Mouse (Mus musculus) layer of hippocampus, adult 2 months (tissue): ENCODE data around the gene Fnip2. TPM values are rescaled to one million over a fixed set of nuclear protein-coding genes. Genes with fewer than 3 reads are reported as not detected.

Experiments
- DNase-seq, 2 experiments: peaks; one replicate each; pipeline ENCODE4 v3.0.0; 2022; ENCODE audit warnings: low spot score in 2 of 2
- H3K27ac ChIP-seq: fragments of 200-600 bp; 2 replicates; pipeline ENCODE4 v1.8.1; 2022
- H3K4me3 ChIP-seq: fragments of 200-600 bp; 2 replicates; pipeline ENCODE4 v1.8.1; 2022; ENCODE audit warnings: mild to moderate bottlenecking
- CTCF ChIP-seq: fragments of 200-600 bp; conservative IDR thresholded peaks from 2 replicates; pipeline ENCODE4 v1.8.1; 2022; ENCODE audit warnings: antibody characterized with exemption, mild to moderate bottlenecking, moderate library complexity
- long read RNA-seq, 2 experiments: library from polyadenylated mRNA; stranded (forward); transcript quantifications; one replicate each; pipeline ENCODE4 v2.0.0; 2021; ENCODE audit warnings: borderline mapping rate in 2 of 2
- total RNA-seq, 2 experiments: library from RNA; stranded (reverse); gene quantifications; 2 replicates each; pipeline ENCODE4 v1.2.3; 2021

Gene Fnip2
- 10 to 100 TPM; 22.2 to 26.9 TPM for total RNA-seq
- long read RNA-seq, experiment 1, partial matches to known transcripts: 1 of 9 reads
- long read RNA-seq, experiment 1, other reads (novel, unspliced or antisense): 7 of 9 reads
- long read RNA-seq, experiment 2, full-length matches to known transcripts: 5 of 5 reads
- long read RNA-seq, experiment 2, partial matches to known transcripts: 0 of 5 reads
- long read RNA-seq, experiment 2, other reads (novel, unspliced or antisense): 0 of 5 reads

DNA sequence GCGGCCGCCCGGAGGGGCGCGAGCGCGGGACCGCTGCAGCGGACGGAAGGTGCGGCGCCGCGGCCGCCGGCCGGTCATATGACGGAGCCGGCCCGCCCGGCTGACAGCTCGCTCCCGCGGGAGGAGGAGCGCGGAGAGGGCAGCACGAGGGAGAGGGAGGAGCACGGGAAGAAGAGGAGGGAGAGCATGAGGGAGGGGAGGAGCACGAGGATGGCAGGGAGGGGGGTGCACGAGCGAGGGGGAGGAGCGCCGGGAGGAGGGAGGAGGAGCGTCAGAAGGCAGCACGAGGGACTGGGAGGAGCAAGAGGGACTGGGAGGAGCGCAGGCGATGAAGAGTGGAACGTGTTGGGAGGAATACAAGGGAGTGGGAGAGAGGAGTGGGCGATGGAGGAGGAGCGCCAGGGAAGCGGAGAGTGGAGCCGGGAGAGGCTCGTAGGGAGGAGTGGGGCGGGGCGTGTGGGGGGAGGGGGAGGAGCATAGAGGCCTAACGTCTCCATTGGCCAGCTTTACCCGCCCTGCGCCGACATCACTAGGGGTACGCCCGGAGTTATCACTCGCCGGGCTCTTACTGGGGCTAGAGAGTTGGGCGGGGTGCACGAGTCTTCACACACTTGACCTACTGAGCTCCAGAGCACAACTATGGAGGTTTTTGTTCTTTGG lies at the start of gene Fnip2:
TSS of gene Fnip2 (minus strand) at position 94 of the 660 bp plus-strand sequence.
- peak; percentile 85 to 94 for DNase-seq

DNA sequence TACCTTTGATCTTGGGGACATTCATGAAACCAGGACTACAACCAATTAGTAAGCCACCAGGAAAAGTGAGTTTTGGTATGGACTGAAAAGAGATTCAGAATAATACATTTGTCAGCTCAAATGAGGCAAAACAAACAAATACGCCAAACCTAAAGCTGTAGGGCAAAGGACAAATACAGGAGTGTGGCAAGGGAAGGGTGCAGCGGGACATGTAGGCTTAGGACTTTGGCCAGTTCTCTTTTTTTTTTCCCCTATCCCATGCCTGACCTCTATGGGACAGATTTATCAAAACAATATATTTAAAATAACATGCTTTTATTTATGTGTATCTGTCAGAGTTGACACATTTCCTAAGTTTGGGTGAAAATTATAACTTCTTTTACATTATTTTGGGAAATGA lies 42.3 kb upstream of the Fnip2 start:
- no peak for TF ChIP-seq CTCF
- no peak overlapping the region for H3K27ac ChIP-seq
- H3K4me3 ChIP-seq: no peak overlapping the region
- DNase-seq: no peak

More for the DNA sequence above, at the start of gene Fnip2:
- no peak for TF ChIP-seq CTCF
- Histone ChIP-seq H3K4me3 (peak within 1 kb of the TSS; percentile 62), H3K27ac (peak within 1 kb of the TSS; percentile 85)

DNA sequence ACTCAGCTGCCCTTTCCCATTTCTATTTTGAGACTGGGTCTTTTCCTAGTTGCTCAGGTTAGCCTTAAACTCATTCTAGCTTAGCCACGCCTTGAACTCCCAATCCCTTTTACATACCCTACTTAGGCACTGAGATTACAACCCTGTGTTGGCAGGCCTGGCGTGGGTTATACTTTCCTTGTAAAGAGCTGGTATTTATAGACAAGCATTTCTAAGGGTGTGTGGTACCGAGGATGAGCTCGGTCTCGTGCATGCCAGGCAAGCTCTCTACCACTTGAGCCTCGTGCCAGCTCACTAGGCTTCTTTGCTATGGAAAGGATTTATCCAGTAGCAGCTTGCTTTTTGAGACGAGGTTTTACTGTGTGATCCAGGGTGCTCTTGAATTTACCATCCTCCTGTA lies 27.9 kb upstream of the Fnip2 start:
- no peak for DNase-seq
- H3K4me3 ChIP-seq: no peak overlapping the region
- TF ChIP-seq CTCF: no peak
- no peak overlapping the region for H3K27ac ChIP-seq

DNA sequence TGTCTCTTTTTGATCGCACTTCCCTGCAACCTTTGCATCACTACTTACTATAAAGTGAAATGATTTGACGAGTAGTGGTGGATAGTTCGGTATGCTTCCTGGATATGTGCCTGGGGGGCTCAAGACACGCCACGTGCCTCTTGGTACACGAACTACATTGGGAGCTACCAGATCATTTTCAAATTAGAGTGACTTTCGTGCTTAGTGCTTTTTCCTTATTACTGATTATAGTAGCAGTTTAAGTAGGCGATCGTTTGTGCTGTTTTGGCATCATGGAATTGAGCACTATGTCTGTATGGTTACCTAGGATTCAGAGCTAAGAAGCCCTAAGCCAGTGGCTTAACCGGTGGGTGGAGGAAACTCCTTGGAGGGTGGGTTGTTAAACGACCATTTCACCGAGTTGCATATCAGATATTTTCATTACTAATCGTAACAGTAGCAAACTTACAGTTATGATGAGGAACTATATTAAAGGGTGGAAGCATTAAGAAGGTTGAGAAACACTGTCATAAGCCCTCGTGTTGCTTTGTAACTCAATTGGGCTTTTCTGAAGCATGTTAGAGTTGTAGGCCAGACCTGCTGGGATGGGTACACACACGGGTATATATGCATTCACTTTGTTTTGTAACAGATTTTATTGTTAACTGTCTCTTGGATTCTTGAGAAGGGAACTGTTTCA lies 24.3 kb upstream of the Fnip2 start:
- Histone ChIP-seq H3K4me3 (peak overlapping the region; percentile 93), H3K27ac (peak overlapping the region; percentile 81)
- DNase-seq: no peak
- TF ChIP-seq CTCF: no peak

DNA sequence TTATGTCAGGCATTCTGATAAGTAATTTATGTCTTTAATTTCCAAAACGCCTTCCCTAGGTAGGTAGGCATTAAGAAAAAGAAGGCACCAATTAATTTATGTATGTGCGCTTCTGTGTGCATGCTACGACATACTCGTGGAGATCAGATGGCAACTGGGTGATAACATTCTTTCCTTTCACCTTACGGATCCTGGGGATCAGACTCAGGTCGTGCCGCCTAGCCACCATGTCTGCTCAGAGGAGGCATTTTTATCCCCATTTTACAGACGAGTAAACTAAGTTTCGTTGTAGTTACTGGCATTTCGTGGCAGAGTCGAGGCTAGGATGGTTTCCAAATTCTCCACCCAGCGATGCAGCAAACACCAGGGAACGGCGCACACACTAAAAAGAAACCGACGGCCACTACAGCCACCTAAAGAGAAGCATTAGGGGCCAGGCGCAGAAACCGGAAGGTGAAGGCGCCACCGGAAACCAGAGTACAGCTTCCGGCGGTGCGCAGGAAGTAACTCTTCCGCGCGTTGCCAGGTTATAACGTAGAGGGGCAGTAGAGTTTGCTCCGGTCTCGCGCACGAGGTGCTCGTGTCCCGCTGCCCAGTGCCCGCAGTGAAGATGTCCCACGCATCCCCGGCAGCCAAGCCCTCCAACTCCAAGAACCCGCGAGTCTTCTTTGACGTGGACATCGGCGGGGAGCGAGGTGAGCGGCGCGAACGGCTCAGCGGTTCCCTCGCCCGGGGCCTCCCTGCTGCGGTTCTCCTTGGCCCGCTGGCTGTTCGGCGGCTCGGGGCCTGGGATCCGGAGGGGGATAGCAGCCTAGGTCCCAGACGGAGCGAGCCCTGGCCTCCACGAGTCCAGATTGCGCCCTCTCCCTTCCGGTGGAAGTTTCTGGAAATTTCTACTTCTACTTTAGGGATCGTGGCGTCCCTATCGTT lies 23.5 kb upstream of the Fnip2 start, which contains the start of gene Ppid:
TSS of gene Ppid (plus strand) at position 480 of the 930 bp plus-strand sequence.
- peak within 1 kb of the TSS; percentile 93 for H3K4me3 ChIP-seq
- peak; percentile 76 to 77 for DNase-seq
- peak; percentile 47 for TF ChIP-seq CTCF
- H3K27ac ChIP-seq: peak within 1 kb of the TSS; percentile 81

DNA sequence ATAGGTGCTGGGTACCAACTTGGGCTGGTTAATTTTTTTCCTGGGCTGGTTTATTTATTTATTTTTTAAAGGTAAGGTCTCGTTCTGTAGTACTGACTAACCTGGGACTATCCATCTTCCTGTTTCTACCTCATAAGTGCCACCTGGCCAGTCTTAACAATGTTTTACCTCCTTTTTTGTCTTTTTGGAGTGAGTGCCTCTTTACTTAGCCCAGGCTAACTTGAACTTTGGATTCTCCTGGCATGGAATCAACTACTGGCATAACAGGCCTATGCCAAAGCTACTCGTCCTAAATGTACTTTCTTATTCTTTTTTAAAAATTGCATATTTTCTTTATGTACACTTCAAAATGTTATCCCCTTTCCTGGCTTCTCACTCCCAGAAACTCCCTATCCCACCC lies 22.1 kb upstream of the Fnip2 start:
- DNase-seq: no peak
- Histone ChIP-seq H3K4me3 (no peak overlapping the region), H3K27ac (no peak overlapping the region)
- TF ChIP-seq CTCF: no peak

DNA sequence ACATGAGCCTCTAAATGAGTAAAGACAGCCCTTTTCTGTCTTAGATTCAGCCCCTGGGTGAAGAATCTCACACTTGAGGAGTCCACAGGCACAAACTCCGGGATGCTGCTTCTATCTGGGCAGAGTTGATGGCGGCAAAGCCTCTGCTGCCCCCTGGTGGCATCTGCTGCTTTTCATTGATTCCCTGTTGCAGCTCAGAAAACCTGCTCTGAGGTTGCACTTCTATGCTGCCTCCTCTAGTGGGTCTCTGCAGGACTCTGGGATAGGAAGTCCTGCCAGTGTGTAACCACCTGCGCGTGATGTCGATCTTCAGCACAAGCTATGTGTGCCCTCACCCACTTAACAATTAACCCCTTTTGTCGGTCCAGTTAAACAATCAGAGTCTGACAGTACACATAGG lies 19.2 kb upstream of the Fnip2 start:
- peak; percentile 90 to 95 for DNase-seq
- Histone ChIP-seq H3K27ac (no peak overlapping the region), H3K4me3 (no peak overlapping the region)
- TF ChIP-seq CTCF: peak; percentile 99

DNA sequence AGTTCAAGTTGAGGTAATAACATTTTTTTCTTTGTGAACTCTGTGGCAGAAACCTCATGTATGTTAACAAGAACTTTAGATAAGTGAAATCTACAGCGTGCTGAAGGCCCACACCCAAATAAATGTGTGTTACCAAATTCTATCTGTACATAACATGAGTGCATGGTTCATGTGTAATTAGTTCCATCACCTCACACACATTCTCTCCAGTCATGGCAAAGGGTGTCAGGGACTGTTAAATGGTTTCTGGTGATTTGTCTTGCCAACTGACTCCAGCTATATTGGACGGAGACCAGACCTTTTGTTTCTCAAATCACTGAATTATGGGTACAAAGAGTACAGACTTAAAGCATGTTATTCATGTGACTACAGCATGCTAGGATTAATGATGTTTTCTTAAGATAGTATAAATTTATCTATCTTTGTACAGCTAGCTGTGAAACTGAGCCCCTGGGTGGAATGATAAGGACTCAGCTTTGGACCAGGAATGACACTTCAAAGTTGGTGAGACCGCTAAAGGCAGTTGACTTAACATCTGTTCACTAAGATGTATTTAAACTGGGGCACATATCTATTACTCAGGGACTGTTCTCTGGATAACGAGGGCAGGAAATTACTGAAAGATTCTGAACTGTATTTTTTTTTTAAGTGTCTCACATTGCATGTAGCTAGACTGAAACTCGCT lies 12.4 kb upstream of the Fnip2 start:
- DNase-seq: no peak
- no peak for TF ChIP-seq CTCF
- H3K27ac ChIP-seq: no peak overlapping the region
- H3K4me3 ChIP-seq: no peak overlapping the region

DNA sequence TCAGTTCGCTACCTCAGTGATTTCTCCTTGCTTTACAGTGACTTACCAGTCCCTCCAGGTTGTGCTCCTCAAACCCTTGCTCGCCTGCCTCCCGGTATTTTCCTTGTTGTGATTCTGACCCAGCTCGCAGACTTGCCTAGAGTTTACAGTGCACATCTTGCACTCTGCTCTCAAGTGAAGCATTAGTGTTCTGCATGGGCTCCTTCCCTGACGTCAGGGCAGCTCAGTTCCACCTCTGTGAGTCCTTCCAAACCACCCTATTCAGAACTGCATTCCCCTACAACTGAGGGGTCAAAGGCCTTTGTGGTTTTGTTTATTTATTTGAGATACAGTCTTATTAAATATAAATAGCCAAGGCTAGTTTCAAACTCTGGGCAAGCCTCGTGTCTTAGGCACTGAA lies 10.6 kb upstream of the Fnip2 start:
- no peak for TF ChIP-seq CTCF
- no peak for DNase-seq
- H3K4me3 ChIP-seq: no peak overlapping the region
- no peak overlapping the region for H3K27ac ChIP-seq

DNA sequence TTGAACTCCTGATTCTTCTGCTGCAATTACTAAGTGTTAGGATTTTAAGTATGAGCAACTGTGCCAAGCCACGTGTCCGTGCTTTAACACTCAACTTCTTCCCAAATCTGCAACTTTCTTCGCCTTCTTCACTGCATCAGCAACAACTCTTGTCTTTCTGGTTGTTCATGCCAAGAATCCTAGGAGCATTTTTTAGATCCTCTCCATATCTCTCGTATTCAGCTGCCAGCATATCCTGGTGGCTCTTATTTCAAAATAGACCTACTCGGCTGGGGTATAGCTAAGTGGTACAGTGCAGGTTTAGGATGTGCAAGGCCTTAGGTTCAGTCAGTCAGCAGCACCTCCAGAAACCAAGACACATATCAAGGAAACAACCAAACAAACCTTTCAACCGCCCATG lies 10.0 kb upstream of the Fnip2 start:
- no peak for DNase-seq
- H3K27ac ChIP-seq: no peak overlapping the region
- no peak for TF ChIP-seq CTCF
- H3K4me3 ChIP-seq: no peak overlapping the region

DNA sequence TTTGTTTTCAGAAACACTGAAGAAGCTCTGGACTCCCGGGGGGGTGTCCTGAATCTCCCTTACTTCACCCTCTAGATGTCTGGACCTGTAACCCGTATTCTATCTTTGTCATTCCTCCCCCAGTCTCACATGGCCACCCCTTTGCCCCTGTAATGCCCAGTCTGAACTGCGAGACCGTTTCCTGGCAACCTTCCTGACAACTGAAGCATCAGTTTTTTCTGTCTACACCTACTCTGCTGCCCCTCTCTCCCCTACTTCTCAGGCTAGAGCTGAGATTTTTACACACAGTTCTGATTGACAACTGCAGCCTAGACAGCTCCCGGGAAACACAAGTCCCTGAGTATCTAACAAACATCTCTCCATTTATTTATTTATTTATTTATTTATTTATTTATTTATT lies 9.3 kb upstream of the Fnip2 start:
- TF ChIP-seq CTCF: no peak
- DNase-seq: no peak
- Histone ChIP-seq H3K4me3 (no peak overlapping the region), H3K27ac (no peak overlapping the region)

DNA sequence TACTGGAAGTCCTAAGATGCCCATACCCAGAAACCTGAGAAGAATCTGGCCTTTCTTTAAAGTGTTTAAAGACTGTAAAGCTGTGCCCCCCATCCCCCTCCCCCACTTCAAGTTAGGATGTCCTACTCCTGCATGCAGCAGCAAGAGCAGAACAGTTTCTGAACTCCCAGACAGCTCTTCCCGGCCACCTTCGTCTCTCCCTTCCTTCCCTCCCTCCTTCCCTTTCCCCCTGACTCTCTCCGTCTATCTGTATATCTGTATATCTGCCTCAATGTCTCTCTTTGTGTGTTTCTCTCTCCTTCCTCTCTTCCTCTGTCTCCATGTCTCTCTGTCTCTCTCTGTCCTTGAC lies 8.8 kb upstream of the Fnip2 start:
- TF ChIP-seq CTCF: no peak
- DNase-seq: no peak
- no peak overlapping the region for H3K4me3 ChIP-seq
- no peak overlapping the region for H3K27ac ChIP-seq
